Mouse (Mus musculus) cerebellum, adult 11 months (tissue): ENCODE data around the gene Zhx3.

Source experiments
- DNase-seq: peaks from one replicate; pipeline ENCODE4 v3.0.0; 2022

Zhx3 gene

GRCm38 (mm10) chr2:160872890-160873382 lies at the start of gene Zhx3:
TSS of gene Zhx3 (minus strand) at chr2:160872998.
- DNase-seq: peak; percentile 94

- DNase-seq: no peak
Measured at GRCm38 (mm10) chr2:160921285-160921684, 48.5 kb upstream of the Zhx3 start.

GRCm38 (mm10) chr2:160918930-160919215 lies 46.1 kb upstream of the Zhx3 start:
- no peak for DNase-seq

- DNase-seq: no peak
Measured at GRCm38 (mm10) chr2:160918154-160918929, 45.5 kb upstream of the Zhx3 start.

- no peak for DNase-seq
Measured at GRCm38 (mm10) chr2:160917313-160917712, 44.5 kb upstream of the Zhx3 start.

- DNase-seq: no peak
Measured at GRCm38 (mm10) chr2:160916714-160917113, 43.9 kb upstream of the Zhx3 start.

- peak; percentile 48 for DNase-seq
Measured at GRCm38 (mm10) chr2:160915821-160916610, 43.2 kb upstream of the Zhx3 start.

GRCm38 (mm10) chr2:160914656-160915055 lies 41.9 kb upstream of the Zhx3 start:
- DNase-seq: no peak

GRCm38 (mm10) chr2:160912231-160912671 lies 39.5 kb upstream of the Zhx3 start, which contains the start of gene Emilin3:
TSS of gene Emilin3 (minus strand) at chr2:160912328.
- no peak for DNase-seq

- DNase-seq: peak; percentile 40
Measured at GRCm38 (mm10) chr2:160911558-160912201, 38.9 kb upstream of the Zhx3 start.

GRCm38 (mm10) chr2:160910633-160911032 lies 37.8 kb upstream of the Zhx3 start:
- no peak for DNase-seq

- peak; percentile 27 for DNase-seq
Measured at GRCm38 (mm10) chr2:160908607-160909006, 35.8 kb upstream of the Zhx3 start.

GRCm38 (mm10) chr2:160906101-160906500 lies 33.3 kb upstream of the Zhx3 start:
- DNase-seq: peak; percentile 80

- peak; percentile 36 for DNase-seq
Measured at GRCm38 (mm10) chr2:160905301-160905700, 32.5 kb upstream of the Zhx3 start.

- DNase-seq: no peak
Measured at GRCm38 (mm10) chr2:160901656-160902412, 29.0 kb upstream of the Zhx3 start.

GRCm38 (mm10) chr2:160891697-160892096 lies 18.9 kb upstream of the Zhx3 start:
- no peak for DNase-seq

GRCm38 (mm10) chr2:160891045-160891444 lies 18.2 kb upstream of the Zhx3 start:
- DNase-seq: no peak

- DNase-seq: peak; percentile 38
Measured at GRCm38 (mm10) chr2:160887859-160888258, 15.1 kb upstream of the Zhx3 start.

- DNase-seq: peak; percentile 84
Measured at GRCm38 (mm10) chr2:160887284-160887683, 14.5 kb upstream of the Zhx3 start.

- no peak for DNase-seq
Measured at GRCm38 (mm10) chr2:160886221-160886620, 13.4 kb upstream of the Zhx3 start.

- DNase-seq: no peak
Measured at GRCm38 (mm10) chr2:160884830-160885229, 12.0 kb upstream of the Zhx3 start.

GRCm38 (mm10) chr2:160883912-160884311 lies 11.1 kb upstream of the Zhx3 start:
- no peak for DNase-seq

GRCm38 (mm10) chr2:160882436-160882835 lies 9.6 kb upstream of the Zhx3 start:
- no peak for DNase-seq
